Mouse (Mus musculus) T-cell, adult 66 days (primary cell): ENCODE measurements around the gene Gyg. TPM values are rescaled to one million over a fixed set of nuclear protein-coding genes. Genes with fewer than 3 reads are reported as not detected.

Experiments
- total RNA-seq, 2 experiments: library from RNA; stranded (reverse); gene quantifications; 3 replicates in 1 of 2; 4 replicates in 1 of 2; pipeline ENCODE4 v1.2.4; 2023

The Gyg gene
- 10 to 100 TPM; 39.6 to 40.3 TPM for total RNA-seq

GRCm38 (mm10) chr3:20154531-20155367 is at the start of gene Gyg:
Gene Gyg, minus strand, starts transcription at chr3:20155317.

Other genes starting within 250 kb of the Gyg start
- gene Cp, start 198.3 kb downstream of the Gyg start, total RNA-seq: not detected
- gene Hps3, start 120.0 kb downstream of the Gyg start, total RNA-seq: 10 to 100 TPM; 76.9 to 77.8 TPM
- gene Hltf, start 97.5 kb downstream of the Gyg start, total RNA-seq: 10 to 100 TPM; 63.2 to 66.6 TPM
- 1 to 10 TPM in 1 of 2 experiments, not detected in 1; 1.4 TPM for gene Cpa3, start 86.9 kb upstream of the Gyg start, total RNA-seq
- gene Cpb1, start 120.4 kb upstream of the Gyg start, total RNA-seq: not detected
- not detected for gene Agtr1b, start 211.9 kb upstream of the Gyg start, total RNA-seq